Mouse (Mus musculus) midbrain, embryonic 14.5 days (tissue): ENCODE measurements at regions not wholly inside any gene's neighbourhood (a gene's known extent, or its start where the extent isn't known, plus 50 kb on each side); places are given as distances from the start of the nearest gene placed in this dataset.
A peak's percentile ranks its signal among the peaks of the same experiment; 100 is the strongest.
"Not testable (repeated sequence)": the region's sequence is repeated elsewhere in the genome, so short reads cannot be mapped to it uniquely, and the experiment has no call there.

ENCODE experiments used
- ATAC-seq: fragments of 200-750 bp; cut with Nextera tagmentation; 2 replicates; pipeline ENCODE4 v1.8.0; 2017; ENCODE audit warnings: moderate number of reproducible peaks, moderate library complexity; ENCODE audit not compliant: low FRiP score, low TSS enrichment
- DNase-seq: peaks from one replicate; pipeline ENCODE4 v3.0.0-alpha.2; 2015
- H3K27ac ChIP-seq: fragments of 300-500 bp; sonication (generic); replicated peaks from 2 replicates; pipeline ENCODE4 v1.5.1; 2014; ENCODE audit warnings: mild to moderate bottlenecking, low read depth, low read length, moderate library complexity
- H3K27me3 ChIP-seq: fragments of 300-500 bp; sonication (generic); 2 replicates; pipeline ENCODE4 v1.6.1; 2014; ENCODE audit warnings: low read length, control low read depth, mixed read lengths; ENCODE audit not compliant: control insufficient read depth, insufficient read depth
- H3K36me3 ChIP-seq: fragments of 300-500 bp; sonication (generic); 2 replicates; pipeline ENCODE4 v1.6.1; 2014; ENCODE audit warnings: low read length, control low read depth; ENCODE audit not compliant: control insufficient read depth, insufficient read depth
- H3K4me1 ChIP-seq: fragments of 300-500 bp; sonication (generic); 2 replicates; pipeline ENCODE4 v1.6.1; 2014; ENCODE audit warnings: mild to moderate bottlenecking, antibody characterized with exemption, low read length, control low read depth; ENCODE audit not compliant: control insufficient read depth, insufficient read depth
- H3K4me2 ChIP-seq: fragments of 300-500 bp; sonication (generic); 2 replicates; pipeline ENCODE4 v1.6.1; 2014; ENCODE audit warnings: mild to moderate bottlenecking, low read length, moderate library complexity
- H3K4me3 ChIP-seq: fragments of 300-500 bp; sonication (generic); replicated peaks from 2 replicates; pipeline ENCODE4 v1.5.1; 2014; ENCODE audit warnings: low read depth, low read length
- H3K9ac ChIP-seq: fragments of 300-500 bp; sonication (generic); replicated peaks from 2 replicates; pipeline ENCODE4 v1.6.1; 2014; ENCODE audit warnings: mild to moderate bottlenecking, low read length, moderate library complexity
- H3K9me3 ChIP-seq: fragments of 300-500 bp; sonication (generic); 2 replicates; pipeline ENCODE4 v1.6.1; 2016; ENCODE audit warnings: low read length, control low read depth, mixed read lengths; ENCODE audit not compliant: control insufficient read depth
- WGBS: fragments of 180-500 bp; shearing (Covaris S2); extraction: QIAGEN DNeasy Blood & Tissue Kit; methylation state at CpG from one replicate; pipeline ENCODE4 v1.1.7; 2014; 5-methylcytosine and 5-hydroxymethylcytosine counted together

DNA sequence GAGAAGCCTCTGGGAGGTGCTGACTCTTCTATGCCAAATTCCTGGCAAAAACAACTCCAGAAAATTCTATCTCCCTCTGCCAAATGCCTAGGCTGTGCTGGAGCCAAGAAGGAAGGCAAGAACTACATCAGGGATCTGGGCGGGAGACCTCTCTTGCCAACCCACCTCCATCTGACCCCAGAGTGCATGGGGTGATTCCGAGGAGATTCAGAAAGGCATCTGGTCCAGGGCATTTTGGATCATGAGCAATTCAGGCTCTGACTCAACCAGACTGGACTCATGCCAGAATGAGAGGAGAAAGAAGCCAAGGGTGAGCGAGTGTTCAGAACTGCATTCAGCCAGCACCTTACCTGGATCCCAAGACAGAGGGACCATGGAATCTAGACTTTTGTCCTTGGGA lies 137.0 kb upstream of the Ube2e1 start:
- Histone ChIP-seq H3K9ac (no peak overlapping the region), H3K27ac (no peak overlapping the region), H3K36me3 (no peaks in the 10 kb centered on the region), H3K27me3 (no peaks in the 10 kb centered on the region), H3K4me1 (no peaks in the 10 kb centered on the region), H3K9me3 (no peaks in the 10 kb centered on the region), H3K4me2 (no peak overlapping the region), H3K4me3 (no peak overlapping the region)
- DNase-seq (no peak), ATAC-seq (no peak)
- 85% methylated on average over 3 of the region's 3 CpGs for WGBS

DNA sequence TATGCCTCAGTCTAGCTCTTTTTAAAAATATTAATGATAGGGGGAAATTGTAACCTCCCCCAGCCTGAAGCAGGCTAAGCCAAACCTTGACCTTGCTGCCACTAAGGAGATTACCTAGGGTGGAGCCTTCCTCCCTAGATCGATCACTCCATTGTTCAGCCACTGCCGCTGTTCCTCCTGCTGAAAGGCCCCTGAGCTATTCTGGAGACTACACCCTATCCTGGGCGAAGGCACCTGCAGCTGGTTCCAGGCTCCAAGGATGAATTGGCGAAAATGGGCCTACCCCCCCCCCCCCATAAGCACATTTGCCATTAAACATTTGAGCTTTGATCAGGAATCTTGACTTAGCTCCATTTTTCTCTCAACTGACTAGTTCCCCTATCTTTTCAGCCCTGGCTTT lies 135.2 kb upstream of the Ube2e1 start:
- H3K4me3 ChIP-seq, ATAC-seq: not testable (repeated sequence)
- 44% methylated on average over 4 of the region's 4 CpGs for WGBS

DNA sequence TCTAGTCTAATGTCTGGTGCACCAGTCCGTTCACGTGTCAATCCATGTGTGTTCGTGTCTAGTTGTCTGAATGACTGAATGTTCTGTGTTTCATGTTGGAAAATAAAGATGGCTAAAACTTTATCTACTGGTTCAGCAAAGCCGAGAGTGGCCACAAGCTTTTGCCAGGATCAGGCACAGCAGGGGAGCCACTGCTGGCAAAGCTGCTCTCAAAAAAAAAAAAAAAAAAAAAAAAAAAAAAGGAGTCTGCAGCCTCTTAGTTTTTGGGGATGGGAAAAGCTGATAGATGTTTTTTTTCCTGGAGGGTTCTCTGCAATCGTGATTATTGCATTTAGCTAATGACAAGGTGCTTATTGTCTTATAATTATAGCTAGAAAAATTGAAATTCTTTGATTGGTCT lies 132.5 kb upstream of the Ube2e1 start:
- ATAC-seq, H3K27me3 ChIP-seq, H3K9me3 ChIP-seq, H3K4me3 ChIP-seq, H3K9ac ChIP-seq, H3K27ac ChIP-seq, H3K36me3 ChIP-seq, H3K4me2 ChIP-seq, H3K4me1 ChIP-seq: not testable (repeated sequence)
- peak; percentile 10 for DNase-seq
- WGBS: 13% methylated on average over 5 of the region's 5 CpGs

More for the DNA sequence above, 135.2 kb upstream of the Ube2e1 start:
- not testable (repeated sequence) for H3K9me3 ChIP-seq, H3K4me1 ChIP-seq, H3K4me2 ChIP-seq, DNase-seq, H3K36me3 ChIP-seq, H3K27me3 ChIP-seq, H3K27ac ChIP-seq, H3K9ac ChIP-seq

DNA sequence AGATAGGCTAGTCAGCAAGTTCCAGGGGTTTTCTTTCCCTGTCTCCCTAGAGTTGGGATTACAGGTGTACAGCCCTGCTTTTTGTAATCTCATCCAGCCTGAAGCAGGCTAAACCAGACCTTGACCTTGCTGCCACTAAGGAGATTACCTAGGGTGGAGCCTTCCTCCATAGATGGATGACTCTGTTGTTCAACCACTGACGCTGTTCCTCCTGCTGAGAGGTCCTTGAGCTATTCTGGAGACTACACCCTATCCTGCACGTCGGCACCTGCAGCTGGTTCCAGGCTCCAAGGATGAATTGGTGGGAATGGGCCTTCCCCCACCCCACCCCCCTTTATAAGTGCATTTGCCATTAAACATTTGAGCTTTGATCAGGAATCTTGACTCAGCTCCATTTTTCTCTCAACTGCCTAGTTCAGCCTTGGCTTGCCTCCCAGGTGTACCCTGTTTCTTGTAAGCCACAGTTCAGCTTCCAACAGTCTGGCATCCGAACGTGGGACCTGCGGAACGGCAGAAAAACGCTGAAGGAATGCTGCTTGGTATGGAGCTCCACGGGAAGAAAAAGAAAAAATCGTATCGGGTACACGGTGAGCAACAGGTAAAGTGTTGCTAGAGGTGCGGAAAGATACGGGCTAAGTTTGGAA lies 131.7 kb upstream of the Ube2e1 start:
- Histone ChIP-seq H3K27ac (no peak overlapping the region), H3K27me3 (no peaks in the 10 kb centered on the region), H3K36me3 (no peaks in the 10 kb centered on the region), H3K4me3 (no peak overlapping the region), H3K4me2 (no peak overlapping the region), H3K9ac (no peak overlapping the region), H3K4me1 (no peaks in the 10 kb centered on the region), H3K9me3 (no peaks in the 10 kb centered on the region)
- ATAC-seq: no peak
- no peak for DNase-seq
- 30% methylated on average over 14 of the region's 14 CpGs for WGBS

DNA sequence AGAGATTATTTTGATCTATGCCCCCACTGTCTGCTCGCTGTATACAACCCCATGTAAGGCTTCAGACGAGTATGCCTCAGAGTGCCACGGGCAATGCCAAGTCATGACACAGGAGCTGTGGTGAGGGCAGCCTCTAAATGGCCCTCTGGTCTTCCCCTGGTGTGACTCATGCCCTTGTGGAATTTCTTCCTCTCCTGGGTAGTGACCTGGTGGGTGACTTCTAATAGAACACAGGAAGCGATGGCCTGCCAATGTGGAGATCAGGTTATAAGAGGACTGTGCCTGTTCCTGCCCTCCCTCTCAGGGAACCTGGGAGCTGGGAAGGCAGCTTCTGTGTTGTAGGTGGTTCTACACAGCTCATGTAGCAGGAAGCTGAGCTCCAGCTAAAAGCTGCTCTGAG lies 130.7 kb upstream of the Ube2e1 start:
- Histone ChIP-seq H3K9ac (no peak overlapping the region), H3K9me3 (no peaks in the 10 kb centered on the region), H3K27me3 (no peaks in the 10 kb centered on the region), H3K36me3 (no peaks in the 10 kb centered on the region), H3K4me3 (no peak overlapping the region), H3K4me2 (no peak overlapping the region), H3K27ac (no peak overlapping the region), H3K4me1 (no peaks in the 10 kb centered on the region)
- 90% methylated on average over 4 of the region's 4 CpGs for WGBS
- no peak for DNase-seq
- no peak for ATAC-seq

DNA sequence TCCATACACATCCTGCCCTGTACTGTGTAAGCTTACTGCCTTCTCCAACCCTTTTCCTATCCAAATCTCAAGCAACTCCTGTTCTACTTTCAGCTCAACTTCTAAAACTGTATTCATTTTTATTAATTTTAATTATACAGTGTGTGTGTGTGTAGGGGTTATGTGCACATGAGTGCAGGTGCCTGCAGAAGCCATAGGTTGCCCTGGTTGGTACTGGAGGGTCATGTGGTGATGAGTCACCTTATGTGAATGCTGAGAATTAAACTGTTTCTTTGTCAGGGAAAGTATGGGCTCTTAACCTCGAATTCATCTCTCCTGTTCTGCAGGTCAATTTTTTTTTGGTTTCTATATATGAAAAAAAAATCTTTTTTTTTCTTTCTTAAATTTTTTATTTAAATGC lies 117.0 kb upstream of the Ube2e1 start:
- 79% methylated on average over 1 of the region's 1 CpGs for WGBS
- Histone ChIP-seq H3K36me3 (no peaks in the 10 kb centered on the region), H3K27ac (no peak overlapping the region), H3K4me3 (no peak overlapping the region), H3K4me1 (no peaks in the 10 kb centered on the region), H3K27me3 (no peaks in the 10 kb centered on the region), H3K9me3 (no peaks in the 10 kb centered on the region), H3K9ac (no peak overlapping the region), H3K4me2 (no peak overlapping the region)
- no peak for DNase-seq
- no peak; the same call in 1 of the 2 replicates for ATAC-seq

DNA sequence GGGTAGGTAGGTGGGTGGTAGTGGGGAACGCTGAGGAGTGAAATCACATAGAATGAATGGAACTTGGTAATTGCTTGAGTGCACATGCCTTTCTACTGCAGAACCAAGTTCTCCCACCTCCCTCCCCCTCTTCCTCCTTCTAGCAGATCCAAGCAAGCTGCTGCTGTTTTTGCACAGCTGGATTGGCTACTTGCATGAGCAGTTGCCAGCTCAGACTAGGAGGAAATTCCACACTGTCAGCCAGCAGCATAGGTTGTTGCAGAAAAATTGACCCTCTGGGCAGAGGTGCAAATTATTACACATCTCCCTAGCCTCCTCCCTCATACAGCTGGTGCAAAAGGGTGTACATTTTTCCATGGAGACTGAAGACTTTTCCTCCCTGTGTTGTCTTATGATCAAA lies 112.8 kb upstream of the Ube2e1 start:
- H3K27ac ChIP-seq: no peak overlapping the region
- H3K4me3 ChIP-seq: no peak overlapping the region
- no peaks in the 10 kb centered on the region for H3K4me1 ChIP-seq
- no peak overlapping the region for H3K9ac ChIP-seq
- 83% methylated on average over 1 of the region's 1 CpGs for WGBS
- no peaks in the 10 kb centered on the region for H3K9me3 ChIP-seq
- no peaks in the 10 kb centered on the region for H3K36me3 ChIP-seq
- no peak for DNase-seq
- H3K27me3 ChIP-seq: no peaks in the 10 kb centered on the region
- H3K4me2 ChIP-seq: no peak overlapping the region
- no peak for ATAC-seq

DNA sequence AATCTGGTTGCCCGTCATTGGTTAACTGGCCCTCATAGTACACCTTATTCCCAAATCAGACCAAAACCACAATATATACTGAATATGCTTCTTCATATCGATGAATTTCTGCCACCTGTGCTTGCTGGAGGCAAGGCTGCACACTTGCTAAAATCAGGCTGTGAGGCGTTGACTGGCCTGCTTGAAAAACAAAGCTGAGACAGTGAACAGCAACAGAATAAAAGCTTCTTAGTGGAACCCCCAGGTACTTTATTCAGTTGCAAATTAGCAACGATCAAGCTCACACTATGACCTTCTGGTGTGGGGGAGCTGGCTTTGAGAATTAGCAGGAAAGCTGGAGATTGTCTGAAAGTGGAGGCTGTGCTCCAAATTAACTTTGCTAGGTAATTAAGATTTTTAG lies 97.3 kb upstream of the Ube2e1 start:
- not testable (repeated sequence) for H3K9me3 ChIP-seq, H3K27me3 ChIP-seq, ATAC-seq, H3K4me3 ChIP-seq, H3K4me2 ChIP-seq, H3K9ac ChIP-seq, H3K36me3 ChIP-seq, H3K27ac ChIP-seq, DNase-seq, H3K4me1 ChIP-seq
- 21% methylated on average over 4 of the region's 4 CpGs for WGBS

DNA sequence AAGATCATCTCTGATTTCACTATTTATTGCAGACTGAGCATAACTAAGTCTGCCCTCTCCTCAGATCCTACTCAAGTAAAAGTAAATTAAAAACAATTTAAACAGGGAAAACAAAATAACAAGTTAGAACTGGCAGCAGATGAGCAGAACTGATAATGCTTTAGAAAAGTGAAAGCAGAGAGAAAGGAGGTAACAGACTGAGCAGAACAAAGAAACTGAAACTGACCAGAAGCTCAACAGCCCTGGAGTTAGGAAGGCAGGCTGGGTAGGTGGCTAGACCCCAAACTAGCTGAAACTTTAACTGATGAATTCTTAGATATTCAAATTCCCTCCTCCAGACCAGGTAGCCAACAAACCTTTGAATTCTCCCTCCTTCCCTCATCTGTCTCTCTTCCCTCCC lies 94.2 kb upstream of the Ube2e1 start:
- no peak overlapping the region for H3K4me2 ChIP-seq
- no peaks in the 10 kb centered on the region for H3K9me3 ChIP-seq
- no peaks in the 10 kb centered on the region for H3K36me3 ChIP-seq
- H3K27me3 ChIP-seq: no peaks in the 10 kb centered on the region
- no peak overlapping the region for H3K27ac ChIP-seq
- no peak overlapping the region for H3K9ac ChIP-seq
- H3K4me1 ChIP-seq: no peaks in the 10 kb centered on the region
- ATAC-seq (no peak), DNase-seq (no peak)
- no peak overlapping the region for H3K4me3 ChIP-seq
